Mouse (Mus musculus) megakaryocyte, embryonic 14.5 days (primary cell): Measurements from ENCODE around the gene Ogdhl.

Experiments used
- FLI1 ChIP-seq: IDR thresholded peaks from 2 replicates; pipeline ENCODE4 v1.6.1; 2012; ENCODE audit warnings: low read length, inconsistent platforms, mixed read lengths
- GATA1 ChIP-seq: IDR thresholded peaks from 3 replicates; pipeline ENCODE4 v1.6.1; 2012; ENCODE audit warnings: mixed read lengths, low read length, inconsistent platforms, borderline replicate concordance

- TF ChIP-seq GATA1 = no peak
- TF ChIP-seq FLI1 = no peak
These were observed 25.5 kb downstream of the Ogdhl start for GRCm38 (mm10) chr14:32347307-32347706.
